Mouse (Mus musculus) cerebellum, postnatal 14 days (tissue): ENCODE data around the gene Slc43a3.

ENCODE experiments used
- DNase-seq, 2 experiments: peaks; one replicate each; pipeline ENCODE4 v3.0.0; 2021; ENCODE audit warnings: mixed read lengths in 2 of 2

The Slc43a3 gene

GRCm38 (mm10) chr2:84938249-84938946, 2.0 kb downstream of the Slc43a3 start:
- DNase-seq = no peak

- DNase-seq = no peak
Observed at GRCm38 (mm10) chr2:84939306-84939705, 2.9 kb downstream of the Slc43a3 start.

- DNase-seq = no peak
Observed at GRCm38 (mm10) chr2:84939711-84940110, 3.3 kb downstream of the Slc43a3 start.

- no peak for DNase-seq
Observed at GRCm38 (mm10) chr2:84941332-84941731, 5.0 kb downstream of the Slc43a3 start.

- DNase-seq = no peak
Observed at GRCm38 (mm10) chr2:84941795-84942194, 5.4 kb downstream of the Slc43a3 start.

- DNase-seq = no peak
Observed at GRCm38 (mm10) chr2:84947154-84947771, 10.9 kb downstream of the Slc43a3 start.

GRCm38 (mm10) chr2:84948252-84948651, 11.9 kb downstream of the Slc43a3 start:
- no peak for DNase-seq

- DNase-seq = no peak
Observed at GRCm38 (mm10) chr2:84948721-84949120, 12.3 kb downstream of the Slc43a3 start.

GRCm38 (mm10) chr2:84951027-84951426, 14.6 kb downstream of the Slc43a3 start:
- no peak for DNase-seq

- no peak for DNase-seq
Observed at GRCm38 (mm10) chr2:84952251-84952650, 15.9 kb downstream of the Slc43a3 start.

- no peak for DNase-seq
Observed at GRCm38 (mm10) chr2:84952693-84953092, 16.3 kb downstream of the Slc43a3 start.

- DNase-seq = no peak
Observed at GRCm38 (mm10) chr2:84955435-84955834, 19.1 kb downstream of the Slc43a3 start.

GRCm38 (mm10) chr2:84956274-84956673, 19.9 kb downstream of the Slc43a3 start:
- peak; percentile 41 to 44 for DNase-seq

- DNase-seq = no peak
Observed at GRCm38 (mm10) chr2:84958588-84959264, 22.3 kb downstream of the Slc43a3 start.

- no peak for DNase-seq
Observed at GRCm38 (mm10) chr2:84961300-84961699, 24.9 kb downstream of the Slc43a3 start.

GRCm38 (mm10) chr2:84961901-84962300, 25.5 kb downstream of the Slc43a3 start:
- DNase-seq = no peak

- DNase-seq = no peak
Observed at GRCm38 (mm10) chr2:84962906-84963507, 26.6 kb downstream of the Slc43a3 start.

GRCm38 (mm10) chr2:84964111-84964801, 27.9 kb downstream of the Slc43a3 start:
- no peak for DNase-seq

- no peak for DNase-seq
Observed at GRCm38 (mm10) chr2:84967318-84967991, 31.1 kb downstream of the Slc43a3 start.

- DNase-seq = no peak
Observed at GRCm38 (mm10) chr2:84975580-84975979, 39.2 kb downstream of the Slc43a3 start.

GRCm38 (mm10) chr2:84980188-84980587, 43.8 kb downstream of the Slc43a3 start, which contains the start of gene Prg2:
Gene Prg2, plus strand, starts transcription at chr2:84980461.
- DNase-seq = no peak

GRCm38 (mm10) chr2:84987930-84988329, 51.6 kb downstream of the Slc43a3 start, which contains the start of gene Prg3:
Gene Prg3, plus strand, starts transcription at chr2:84988215.
- DNase-seq = no peak
